Mouse (Mus musculus): ENCODE results near the gene Olfr218. TPM values are rescaled to one million over a fixed set of nuclear protein-coding genes. Genes with fewer than 3 reads are reported as not detected.

Gene Olfr218
- polyA plus RNA-seq (2017; shearing (Covaris generic)): not detected

GRCm38 (mm10) chr1:173197508-173197907, at the start of gene Olfr218:
Olfr218 (plus strand) TSS chr1:173197808.

GRCm38 (mm10) chr1:173190540-173190939, 7.1 kb upstream of the Olfr218 start, which contains the start of gene Olfr1406:
Olfr1406 (minus strand) TSS chr1:173190640.

DNA sequence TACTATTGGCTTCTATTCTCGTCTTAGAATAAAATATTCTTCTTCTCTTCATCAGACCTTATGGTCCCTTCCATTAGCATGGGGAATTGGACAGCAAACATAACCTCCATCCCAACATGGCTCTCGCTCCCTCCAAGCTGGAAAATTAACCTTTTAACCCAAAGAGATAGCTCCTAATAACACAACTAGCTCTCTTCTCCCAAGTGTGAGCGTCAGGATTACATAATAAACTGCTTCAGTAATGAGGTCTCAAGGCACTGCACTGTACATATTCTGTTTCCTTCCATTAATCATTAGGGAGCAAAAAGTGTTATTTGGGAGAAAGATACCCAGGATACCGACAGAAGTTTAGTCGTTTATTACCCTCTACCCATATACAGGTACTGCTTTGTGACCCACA, 14.5 kb downstream of the Olfr218 start, which contains the start of gene Olfr1404:
Gene Olfr1404 (plus strand): TSS at position 301 of the 400 bp plus-strand sequence.

GRCm38 (mm10) chr1:173227081-173227480, 29.5 kb downstream of the Olfr218 start, which contains the start of gene Fcer1a:
Fcer1a (minus strand) TSS chr1:173227214.

Other genes starting within 250 kb of the Olfr218 start
- not detected for gene Olfr16, start 247.4 kb upstream of the Olfr218 start, polyA plus RNA-seq (2017; shearing (Covaris generic))
- not detected for gene Olfr1408, start 60.4 kb upstream of the Olfr218 start, polyA plus RNA-seq (2017; shearing (Covaris generic))
- not detected for gene Olfr1406, start 7.2 kb upstream of the Olfr218 start, polyA plus RNA-seq (2017; shearing (Covaris generic))
- gene Olfr1404, start 14.6 kb downstream of the Olfr218 start, polyA plus RNA-seq (2017; shearing (Covaris generic)): not detected
- gene Fcer1a, start 29.4 kb downstream of the Olfr218 start, polyA plus RNA-seq (2017; shearing (Covaris generic)): not detected
- not detected for gene Olfr418, start 68.2 kb downstream of the Olfr218 start, polyA plus RNA-seq (2017; shearing (Covaris generic))
- not detected for gene Mptx2, start 80.0 kb downstream of the Olfr218 start, polyA plus RNA-seq (2017; shearing (Covaris generic))
- not detected for gene Ackr1, start 135.9 kb downstream of the Olfr218 start, polyA plus RNA-seq (2017; shearing (Covaris generic))
- gene Aim2, start 153.1 kb downstream of the Olfr218 start, polyA plus RNA-seq (2017; shearing (Covaris generic)): 74.2 TPM
- not detected for gene Cadm3, start 169.9 kb downstream of the Olfr218 start, polyA plus RNA-seq (2017; shearing (Covaris generic))

Data from CD4-positive, CD25-positive, alpha-beta regulatory T cell, adult 9 weeks (primary cell).